Mouse (Mus musculus): ENCODE results near the gene Psmc3.

GRCm38 (mm10) chr2:91080784-91081513 is 27.1 kb downstream of the Psmc3 start:
- no peak for TF ChIP-seq EP300 (IDR thresholded peaks at IDR 0.05; ENCODE audit: low read depth)
- no peak for TF ChIP-seq CTCF (IDR thresholded peaks at IDR 0.05; ENCODE audit: low read depth)
